Mouse (Mus musculus) midbrain, embryonic 16.5 days (tissue): ENCODE results near the gene Siae. TPM values are rescaled to one million over a fixed set of nuclear protein-coding genes. Genes with fewer than 3 reads are reported as not detected.
A peak's percentile ranks its signal among the peaks of the same experiment; 100 is the strongest.

Experiments used
- ATAC-seq: fragments of 200-750 bp; cut with Nextera tagmentation; 2 replicates; pipeline ENCODE4 v1.8.0; 2017; ENCODE audit warnings: moderate TSS enrichment
- H3K27ac ChIP-seq: fragments of 300-500 bp; sonication (generic); 2 replicates; pipeline ENCODE4 v1.5.1; 2014; ENCODE audit warnings: mild to moderate bottlenecking, low read length, mixed read lengths
- H3K27me3 ChIP-seq: fragments of 300-500 bp; sonication (generic); 2 replicates; pipeline ENCODE4 v1.6.1; 2014; ENCODE audit warnings: low read depth, low read length, mixed read lengths; ENCODE audit not compliant: control insufficient read depth, insufficient read depth
- H3K36me3 ChIP-seq: fragments of 300-500 bp; sonication (generic); 2 replicates; pipeline ENCODE4 v1.6.1; 2014; ENCODE audit warnings: mild to moderate bottlenecking, low read length, moderate library complexity, mixed read lengths; ENCODE audit not compliant: control insufficient read depth, insufficient read depth
- H3K4me1 ChIP-seq: fragments of 300-500 bp; sonication (generic); 2 replicates; pipeline ENCODE4 v1.6.1; 2014; ENCODE audit warnings: mild to moderate bottlenecking, low read length, mixed read lengths; ENCODE audit not compliant: control insufficient read depth, insufficient read depth
- H3K4me2 ChIP-seq: fragments of 300-500 bp; sonication (generic); 2 replicates; pipeline ENCODE4 v1.6.1; 2014; ENCODE audit warnings: mild to moderate bottlenecking, low read length, mixed read lengths
- H3K4me3 ChIP-seq: fragments of 300-500 bp; sonication (generic); 2 replicates; pipeline ENCODE4 v1.5.1; 2014; ENCODE audit warnings: low read depth, mild to moderate bottlenecking, low read length, moderate library complexity, mixed read lengths
- H3K9ac ChIP-seq: fragments of 300-500 bp; sonication (generic); 2 replicates; pipeline ENCODE4 v1.6.1; 2014; ENCODE audit warnings: low read depth, low read length, mixed read lengths
- H3K9me3 ChIP-seq: fragments of 300-500 bp; sonication (generic); replicated peaks from 2 replicates; pipeline ENCODE4 v1.6.1; 2014; ENCODE audit warnings: mild to moderate bottlenecking, low read length, mixed read lengths; ENCODE audit not compliant: control insufficient read depth, poor library complexity, severe bottlenecking
- WGBS: fragments of 180-500 bp; shearing (Covaris S2); extraction: QIAGEN DNeasy Blood & Tissue Kit; methylation state at CpG from one replicate; pipeline ENCODE4 v1.1.7; 2014; 5-methylcytosine and 5-hydroxymethylcytosine counted together
- polyA plus RNA-seq: library from polyadenylated mRNA; unstranded; fragments of >200 nt; fragmentation: Nextera tagmentation; extraction: Ambion mirVana; gene quantifications from 2 replicates; pipeline ENCODE4 v1.2.1, GENCODE M21; 2015

The Siae gene
- polyA plus RNA-seq, 1 experiment from 2014 or later = 13.8 TPM

DNA sequence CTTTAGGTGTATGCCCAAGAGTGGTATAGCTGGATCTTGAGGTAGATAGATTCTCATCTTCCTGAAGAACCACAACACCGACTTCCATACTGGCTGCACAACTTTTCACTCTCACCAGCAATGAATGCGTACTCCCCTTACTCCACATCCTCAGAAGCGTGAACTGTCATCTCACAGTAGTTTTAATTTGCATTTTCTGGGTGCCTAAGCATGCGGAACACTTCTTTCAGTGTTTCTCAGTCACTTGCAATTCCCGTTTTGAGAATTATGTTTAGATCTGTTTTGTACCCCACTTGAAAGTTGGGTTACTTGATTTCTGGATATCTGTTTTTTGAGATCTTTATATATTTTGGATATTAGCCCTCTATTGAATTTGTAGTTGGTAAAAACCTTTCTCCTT, 28.1 kb downstream of the Siae start:
- ATAC-seq = no peak
- Histone ChIP-seq H3K36me3 (no peaks in the 10 kb centered on the region), H3K4me2 (no peak overlapping the region), H3K27ac (no peak overlapping the region), H3K9me3 (no peaks in the 10 kb centered on the region; the same call in 1 of the 2 replicates), H3K9ac (no peak overlapping the region), H3K27me3 (no peaks in the 10 kb centered on the region), H3K4me1 (no peaks in the 10 kb centered on the region), H3K4me3 (no peak overlapping the region)
- WGBS = 83% methylated on average over 5 of the region's 5 CpGs

DNA sequence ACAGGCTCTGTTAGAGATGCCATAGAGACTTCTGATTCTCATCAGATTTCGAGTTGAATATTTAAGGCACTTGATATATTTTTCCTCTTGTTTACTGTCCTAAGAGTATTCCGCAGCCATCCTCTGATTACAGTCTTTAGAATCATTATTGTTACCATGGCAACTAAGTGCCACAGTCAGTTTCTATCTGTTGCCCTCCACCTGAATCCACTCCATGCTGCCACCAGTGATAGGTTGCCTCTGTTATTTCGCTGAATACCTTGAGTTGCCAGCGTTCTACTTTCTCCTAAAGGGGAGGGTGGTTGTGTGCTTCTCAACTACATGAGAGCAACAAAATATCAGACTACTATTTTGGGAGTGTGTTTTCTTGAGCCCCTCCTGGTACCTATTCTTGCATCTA, 31.2 kb downstream of the Siae start:
- Histone ChIP-seq H3K27ac (no peak overlapping the region), H3K4me3 (no peak overlapping the region), H3K36me3 (no peaks in the 10 kb centered on the region), H3K4me1 (no peaks in the 10 kb centered on the region), H3K9ac (no peak overlapping the region), H3K27me3 (no peaks in the 10 kb centered on the region), H3K4me2 (no peak overlapping the region), H3K9me3 (no peaks in the 10 kb centered on the region; the same call in 1 of the 2 replicates)
- WGBS = 65% methylated on average over 4 of the region's 4 CpGs
- peak; percentile 51; the same call in 1 of the 2 replicates for ATAC-seq

DNA sequence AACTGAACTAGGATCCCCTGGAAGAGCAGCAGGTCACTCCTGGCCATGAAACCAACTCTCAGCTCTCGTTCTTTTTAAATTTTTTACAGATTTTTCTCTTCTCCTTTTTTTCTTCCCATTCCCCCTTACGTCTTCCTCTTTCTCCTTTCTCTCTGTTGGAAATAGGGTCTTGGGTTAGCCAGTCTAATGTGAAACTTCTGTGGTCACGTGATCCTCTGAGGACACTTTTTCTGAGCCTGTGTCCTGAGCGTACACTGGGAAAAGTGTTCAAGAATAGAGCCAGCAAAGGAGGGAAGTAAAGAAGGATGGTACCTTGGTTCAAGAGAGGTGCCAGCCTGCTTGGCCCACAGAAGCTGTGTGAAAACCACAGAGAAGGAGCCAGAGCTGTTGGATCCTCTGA, 34.9 kb downstream of the Siae start:
- H3K27ac ChIP-seq = no peak overlapping the region
- no peaks in the 10 kb centered on the region for H3K4me1 ChIP-seq
- no peaks in the 10 kb centered on the region for H3K36me3 ChIP-seq
- H3K9me3 ChIP-seq = no peaks in the 10 kb centered on the region
- H3K4me3 ChIP-seq = no peak overlapping the region
- H3K9ac ChIP-seq = no peak overlapping the region
- no peak overlapping the region for H3K4me2 ChIP-seq
- H3K27me3 ChIP-seq = no peaks in the 10 kb centered on the region
- no peak for ATAC-seq
- 88% methylated on average over 4 of the region's 4 CpGs for WGBS

DNA sequence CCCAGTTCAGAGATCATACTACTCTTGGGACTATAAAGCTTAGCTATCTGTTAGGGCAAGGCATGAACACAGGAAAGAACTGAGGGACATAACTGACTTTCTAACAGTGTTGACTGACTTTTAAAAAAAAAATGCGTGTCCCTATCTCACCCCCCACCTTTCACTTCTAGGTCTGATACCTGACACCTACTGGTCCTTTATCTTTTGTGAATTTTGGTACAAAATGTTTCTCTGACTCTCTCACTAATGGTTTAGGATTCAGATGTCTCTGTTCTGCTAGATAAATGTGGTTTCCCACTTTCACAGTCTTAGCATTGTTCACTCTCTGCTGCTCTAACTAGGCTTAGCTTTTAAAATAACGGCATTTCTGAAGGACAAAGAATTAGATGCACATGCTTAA, 36.5 kb downstream of the Siae start:
- no peaks in the 10 kb centered on the region for H3K4me1 ChIP-seq
- no peaks in the 10 kb centered on the region for H3K9me3 ChIP-seq
- no peak overlapping the region for H3K4me3 ChIP-seq
- no peak for ATAC-seq
- no peak overlapping the region for H3K9ac ChIP-seq
- 76% methylated on average over 2 of the region's 2 CpGs for WGBS
- no peak overlapping the region for H3K4me2 ChIP-seq
- H3K36me3 ChIP-seq = no peaks in the 10 kb centered on the region
- H3K27ac ChIP-seq = no peak overlapping the region
- no peaks in the 10 kb centered on the region for H3K27me3 ChIP-seq

DNA sequence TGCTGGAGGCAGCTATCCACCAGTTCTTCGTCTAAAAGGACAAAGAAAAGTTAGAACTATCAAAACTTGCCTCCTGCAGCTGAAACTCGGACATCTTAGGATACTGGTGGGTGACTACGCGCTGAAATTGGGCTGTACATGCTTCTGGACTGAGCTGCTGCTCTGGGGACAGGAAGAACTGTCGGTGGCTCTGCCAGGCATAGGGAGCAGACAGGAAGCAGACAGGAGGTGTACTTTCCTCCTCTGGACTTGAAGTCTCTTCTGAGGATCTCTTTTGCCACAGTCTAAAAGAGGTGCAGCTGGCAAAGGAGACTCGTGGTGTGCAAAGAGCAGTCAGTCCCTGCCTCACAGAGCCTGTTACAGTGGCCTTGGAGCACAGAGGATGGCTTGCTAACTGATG, 37.1 kb downstream of the Siae start:
- Histone ChIP-seq H3K9ac (no peak overlapping the region), H3K4me2 (no peak overlapping the region), H3K27ac (no peak overlapping the region), H3K27me3 (no peaks in the 10 kb centered on the region), H3K36me3 (no peaks in the 10 kb centered on the region), H3K9me3 (no peaks in the 10 kb centered on the region), H3K4me3 (no peak overlapping the region), H3K4me1 (no peaks in the 10 kb centered on the region)
- 59% methylated on average over 6 of the region's 6 CpGs for WGBS
- no peak for ATAC-seq

DNA sequence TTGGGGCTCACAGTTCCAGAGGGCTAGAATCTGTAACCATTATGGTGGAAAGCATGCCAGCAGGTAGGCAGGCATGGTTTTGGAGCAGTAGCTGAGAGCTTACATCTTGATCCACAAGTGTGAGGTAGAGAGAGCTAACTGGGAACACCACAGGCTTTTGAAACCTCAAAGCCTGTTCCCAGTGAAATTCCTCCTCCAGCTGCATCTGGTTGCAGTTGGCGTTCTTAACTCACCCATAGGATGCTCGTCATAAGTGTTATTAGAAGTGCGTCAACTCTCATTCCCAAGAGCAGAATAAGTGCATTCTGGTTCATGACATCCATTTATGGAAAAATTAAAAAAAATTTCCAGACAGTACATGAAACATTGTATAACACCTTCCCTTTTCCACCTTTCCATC, 38.2 kb downstream of the Siae start:
- Histone ChIP-seq H3K27me3 (no peaks in the 10 kb centered on the region), H3K9ac (no peak overlapping the region), H3K9me3 (no peaks in the 10 kb centered on the region), H3K4me1 (no peaks in the 10 kb centered on the region), H3K4me2 (no peak overlapping the region), H3K27ac (no peak overlapping the region), H3K4me3 (no peak overlapping the region), H3K36me3 (no peaks in the 10 kb centered on the region)
- no peak for ATAC-seq
- WGBS = 93% methylated on average over 3 of the region's 3 CpGs

DNA sequence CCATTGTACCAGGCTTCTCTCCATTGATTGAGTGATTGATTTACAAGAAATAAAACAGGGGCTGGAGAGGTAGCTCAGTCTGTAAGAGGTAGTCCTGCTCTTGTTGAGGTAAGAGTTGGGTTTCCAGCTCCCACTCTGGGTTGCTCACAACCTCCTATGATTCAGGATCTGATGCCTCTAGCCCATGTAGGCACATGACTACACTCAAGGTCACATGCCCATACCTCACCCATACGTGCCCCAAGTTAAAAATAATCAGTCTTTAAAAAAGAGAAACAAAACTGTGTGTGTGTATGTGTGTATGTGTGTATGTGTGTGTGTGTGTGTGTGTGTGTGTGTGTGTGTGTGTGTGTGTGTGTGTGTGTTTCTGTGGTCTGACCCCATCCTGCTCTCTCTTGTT, 40.1 kb downstream of the Siae start:
- Histone ChIP-seq H3K4me1 (no peaks in the 10 kb centered on the region), H3K36me3 (no peaks in the 10 kb centered on the region), H3K27me3 (no peaks in the 10 kb centered on the region), H3K9me3 (no peaks in the 10 kb centered on the region), H3K9ac (no peak overlapping the region), H3K27ac (no peak overlapping the region), H3K4me3 (no peak overlapping the region), H3K4me2 (no peak overlapping the region)
- ATAC-seq = no peak
- WGBS = 88% methylated on average over 1 of the region's 1 CpGs

DNA sequence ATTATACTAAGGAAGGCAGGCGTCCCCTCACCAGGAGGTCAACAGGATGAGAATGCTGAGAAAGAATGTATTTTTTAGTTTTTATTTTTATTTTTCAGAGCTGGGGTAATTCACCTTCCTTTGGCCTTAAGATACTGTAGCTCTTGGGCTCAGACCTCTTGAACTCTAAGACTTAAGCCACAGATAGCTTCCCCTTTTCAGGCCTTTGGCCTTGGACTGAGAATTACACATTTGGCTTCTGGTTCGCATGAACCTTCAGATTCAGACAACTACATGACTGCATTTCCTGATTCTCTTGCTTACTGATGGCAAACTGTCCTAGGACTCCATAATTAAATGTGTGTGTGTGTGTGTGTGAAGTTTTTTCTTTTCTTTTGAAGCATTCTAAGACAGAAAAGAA, 43.1 kb downstream of the Siae start:
- Histone ChIP-seq H3K27ac (no peak overlapping the region), H3K4me2 (no peak overlapping the region), H3K9me3 (no peaks in the 10 kb centered on the region), H3K36me3 (no peaks in the 10 kb centered on the region), H3K9ac (no peak overlapping the region), H3K4me3 (no peak overlapping the region), H3K4me1 (no peaks in the 10 kb centered on the region), H3K27me3 (no peaks in the 10 kb centered on the region)
- WGBS = 94% methylated on average over 2 of the region's 2 CpGs
- no peak for ATAC-seq

DNA sequence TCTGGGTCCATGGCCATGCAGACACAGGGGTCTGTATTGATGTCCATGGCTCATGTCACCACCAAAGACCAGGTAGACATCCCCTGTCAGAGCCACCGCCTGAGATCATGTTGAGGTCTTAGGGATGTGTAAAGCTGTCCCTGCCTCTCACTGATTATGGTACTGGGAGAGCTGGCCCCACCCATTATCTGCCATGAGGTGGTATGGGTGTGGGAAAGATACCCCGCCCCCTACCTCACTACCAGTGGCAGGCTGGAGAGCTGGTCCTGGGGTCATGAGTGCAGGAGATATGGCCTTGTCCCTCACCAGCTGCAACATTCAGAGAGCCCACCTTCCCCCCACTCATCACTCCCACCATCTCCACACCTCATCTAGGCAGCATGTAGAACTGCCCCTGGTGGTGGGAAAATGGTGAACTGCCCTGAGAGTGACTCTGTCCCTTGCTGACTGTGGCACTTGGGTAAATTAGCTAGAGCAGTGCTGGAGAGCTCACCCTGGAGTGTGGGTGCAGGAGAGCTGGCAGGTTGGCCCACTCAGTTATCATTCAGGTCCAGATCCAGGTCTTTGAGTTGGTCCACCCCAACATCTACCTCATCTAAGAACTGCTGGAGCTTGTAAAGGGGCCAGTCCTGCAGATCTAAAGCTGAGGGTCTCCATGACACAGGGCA, 45.2 kb downstream of the Siae start:
- no peak overlapping the region for H3K27ac ChIP-seq
- no peak overlapping the region for H3K4me3 ChIP-seq
- no peaks in the 10 kb centered on the region for H3K27me3 ChIP-seq
- H3K9ac ChIP-seq = no peak overlapping the region
- no peaks in the 10 kb centered on the region for H3K4me1 ChIP-seq
- H3K36me3 ChIP-seq = no peaks in the 10 kb centered on the region
- WGBS = 95% methylated on average over 2 of the region's 2 CpGs
- H3K4me2 ChIP-seq = no peak overlapping the region
- ATAC-seq = no peak
- no peaks in the 10 kb centered on the region for H3K9me3 ChIP-seq
